Mouse (Mus musculus): Measurements from ENCODE around the gene Retreg1.

The Retreg1 gene

DNA sequence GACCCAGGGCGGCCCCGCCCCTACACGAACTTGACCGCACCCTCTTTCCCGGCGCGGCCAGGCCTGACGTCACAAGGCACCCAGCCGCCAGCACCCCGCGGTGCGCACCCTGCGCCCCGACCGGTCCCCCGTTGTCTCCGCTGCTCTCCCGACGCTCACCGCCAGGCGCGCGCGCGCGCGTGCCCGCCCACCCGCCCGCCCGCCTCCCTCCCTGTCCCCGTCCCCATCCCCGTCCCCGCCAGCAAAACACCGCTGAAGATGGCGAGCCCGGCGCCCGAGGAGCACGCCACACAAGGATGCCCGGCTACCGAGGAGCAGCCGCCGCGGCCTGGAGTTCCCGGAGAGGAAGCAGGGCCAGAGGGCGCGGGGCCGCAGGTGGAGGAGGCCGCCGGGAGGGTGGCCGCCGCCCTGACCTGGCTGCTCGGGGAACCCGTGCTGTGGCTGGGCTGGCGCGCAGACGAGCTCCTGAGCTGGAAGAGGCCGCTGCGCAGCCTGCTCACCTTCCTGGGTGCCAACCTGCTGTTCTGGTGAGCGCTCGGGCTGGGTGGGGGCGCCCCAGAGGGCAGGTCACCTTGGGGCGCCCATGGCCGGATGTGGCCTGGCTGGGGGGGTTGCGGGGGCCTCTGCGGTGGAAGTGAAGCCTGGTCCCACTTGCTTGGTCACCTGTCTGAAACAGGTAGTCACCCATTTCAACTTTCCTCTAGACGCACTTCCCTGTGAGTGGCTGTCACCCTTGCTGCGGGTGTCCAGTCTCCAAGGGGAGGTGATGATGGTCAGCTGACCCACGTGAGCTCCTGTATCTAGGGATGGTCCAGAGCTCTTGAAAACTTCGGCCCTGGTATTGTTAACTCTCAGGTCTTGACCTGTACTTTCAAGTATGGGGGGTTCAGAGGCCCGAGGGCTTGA is at the start of gene Retreg1:
TSS of gene Retreg1 (plus strand) at position 95 of the 906 bp plus-strand sequence.
- DNase-seq (ENCODE audit: extremely low read depth, low read depth, low spot score): no peak

GRCm38 (mm10) chr15:25794123-25794522 is 48.9 kb upstream of the Retreg1 start:
- DNase-seq (ENCODE audit: extremely low read depth, low read depth, low spot score): no peak

DNA sequence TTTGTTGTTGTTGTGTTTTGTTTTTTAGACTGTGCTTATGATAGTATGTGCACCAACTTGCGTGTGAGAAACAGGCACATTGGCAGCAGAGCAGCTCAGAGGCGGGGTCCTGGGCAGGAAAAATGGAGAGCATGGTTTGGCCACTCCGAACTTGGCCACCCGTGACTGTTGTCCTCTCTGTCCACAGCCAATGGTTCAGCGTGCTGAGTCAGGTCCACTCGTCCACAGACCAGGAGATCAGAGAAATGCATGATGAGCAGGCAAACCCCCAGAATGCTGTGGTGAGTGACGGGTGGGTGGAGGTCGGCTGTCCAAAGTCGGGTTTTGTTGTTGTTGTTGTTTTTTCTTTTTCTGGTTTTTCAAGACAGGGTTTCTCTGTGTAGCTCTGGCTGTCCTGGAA is 47.5 kb upstream of the Retreg1 start:
- no peak for DNase-seq (ENCODE audit: extremely low read depth, low read depth, low spot score)

DNA sequence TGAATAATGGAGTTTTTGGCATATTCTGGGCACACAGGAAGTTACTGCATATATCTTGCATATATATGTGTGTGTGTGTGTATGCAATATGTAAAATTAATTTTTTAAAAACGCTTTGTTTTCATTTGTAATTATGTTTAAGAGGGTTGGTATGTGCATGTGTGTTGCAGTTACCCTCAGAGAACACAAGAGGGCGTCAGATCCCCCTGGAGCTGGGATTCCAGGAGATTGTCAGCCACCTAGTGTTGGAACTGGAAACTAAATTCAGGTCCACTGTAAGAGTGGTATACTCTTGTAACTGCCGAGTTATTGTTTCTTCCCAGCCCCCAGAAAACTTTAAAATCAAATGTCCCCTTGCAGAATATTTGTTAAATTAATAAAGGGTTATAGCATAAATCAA is 46.6 kb upstream of the Retreg1 start:
- no peak for DNase-seq (ENCODE audit: extremely low read depth, low read depth, low spot score)

DNA sequence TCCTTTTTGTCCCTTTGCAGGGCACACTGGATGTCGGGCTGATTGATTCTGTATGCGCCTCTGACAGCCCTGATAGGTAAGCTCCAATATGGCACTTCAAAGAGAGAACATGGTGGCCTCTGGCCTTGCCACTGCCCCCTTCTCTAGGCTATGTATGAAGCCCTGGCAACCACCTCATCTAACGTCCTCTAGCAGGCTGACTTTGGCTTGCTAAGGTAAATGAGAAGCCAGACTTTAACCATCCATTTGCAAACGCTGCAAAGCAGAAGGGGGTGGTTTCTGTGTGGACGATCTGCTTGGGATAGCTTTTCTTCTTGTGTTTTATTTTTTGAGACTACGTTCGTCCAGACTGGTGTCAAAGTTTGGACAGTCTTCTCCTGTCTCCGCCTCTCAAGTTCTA is 45.8 kb upstream of the Retreg1 start:
- DNase-seq (ENCODE audit: extremely low read depth, low read depth, low spot score): no peak

DNA sequence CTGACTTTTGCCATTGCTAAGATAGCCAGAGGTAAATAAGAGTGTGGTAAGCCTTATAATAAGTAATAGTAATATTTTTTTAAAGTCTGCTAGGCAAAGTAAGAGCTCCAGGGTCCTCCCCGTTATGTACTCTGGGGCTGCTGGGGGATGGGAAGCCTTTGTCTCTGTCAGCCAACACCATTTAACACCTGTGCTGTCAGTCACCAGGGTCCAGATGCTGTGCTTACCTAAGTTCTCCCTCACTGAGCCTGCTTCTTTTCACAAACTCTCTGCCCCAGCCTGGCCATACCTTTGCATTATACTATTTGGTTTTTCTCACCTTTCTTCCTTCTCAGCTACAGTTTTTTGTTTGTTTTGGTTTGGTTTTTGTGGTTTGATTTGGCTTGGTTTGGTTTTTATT is 45.1 kb upstream of the Retreg1 start:
- DNase-seq (ENCODE audit: extremely low read depth, low read depth, low spot score): no peak

GRCm38 (mm10) chr15:25801726-25802125 is 41.3 kb upstream of the Retreg1 start:
- DNase-seq (ENCODE audit: extremely low read depth, low read depth, low spot score): no peak

GRCm38 (mm10) chr15:25802194-25802593 is 40.8 kb upstream of the Retreg1 start:
- no peak for DNase-seq (ENCODE audit: extremely low read depth, low read depth, low spot score)

DNA sequence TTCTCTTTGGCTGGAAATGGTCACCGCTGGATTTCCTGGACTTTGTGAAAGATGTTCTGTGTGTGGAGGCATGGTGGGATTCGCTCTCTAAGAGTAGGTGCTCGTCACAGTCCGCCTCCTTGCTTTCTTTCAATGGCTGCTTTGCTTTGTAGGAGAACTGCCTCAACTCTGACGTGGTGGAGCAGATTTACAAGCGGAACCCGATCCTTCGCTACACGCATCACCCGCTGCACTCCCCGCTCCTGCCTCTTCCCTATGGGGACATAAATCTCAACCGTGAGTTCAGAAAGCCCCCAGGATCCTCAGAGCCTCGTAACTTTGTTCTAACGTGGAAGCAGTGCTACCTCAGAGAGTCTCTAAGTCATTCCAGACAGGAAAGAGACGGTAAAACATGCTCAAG is 39.9 kb upstream of the Retreg1 start:
- DNase-seq (ENCODE audit: extremely low read depth, low read depth, low spot score): no peak

- no peak for DNase-seq (ENCODE audit: extremely low read depth, low read depth, low spot score)
Observed at GRCm38 (mm10) chr15:25805336-25806110, 37.5 kb upstream of the Retreg1 start.

GRCm38 (mm10) chr15:25806363-25806762 is 36.6 kb upstream of the Retreg1 start:
- no peak for DNase-seq (ENCODE audit: extremely low read depth, low read depth, low spot score)

DNA sequence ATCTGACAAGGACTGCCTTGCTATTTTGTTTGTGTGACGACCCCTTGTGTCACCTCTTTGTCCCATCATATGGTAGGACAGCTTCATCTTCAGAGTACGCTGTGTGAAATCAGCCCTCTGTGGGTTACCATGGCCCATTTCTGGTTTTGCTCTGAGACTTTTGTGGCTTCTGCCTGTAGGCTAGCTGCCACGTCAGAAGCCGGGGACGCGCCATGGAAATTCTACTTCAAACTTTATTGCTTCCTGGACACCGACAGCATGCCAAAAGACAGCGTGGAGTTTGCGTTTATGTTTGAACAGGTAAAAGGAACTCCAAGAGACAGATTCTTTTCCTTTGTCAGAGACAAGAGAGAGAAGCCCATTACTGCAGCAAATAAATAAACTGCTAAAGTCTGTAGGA is 36.1 kb upstream of the Retreg1 start:
- DNase-seq (ENCODE audit: extremely low read depth, low read depth, low spot score): no peak

DNA sequence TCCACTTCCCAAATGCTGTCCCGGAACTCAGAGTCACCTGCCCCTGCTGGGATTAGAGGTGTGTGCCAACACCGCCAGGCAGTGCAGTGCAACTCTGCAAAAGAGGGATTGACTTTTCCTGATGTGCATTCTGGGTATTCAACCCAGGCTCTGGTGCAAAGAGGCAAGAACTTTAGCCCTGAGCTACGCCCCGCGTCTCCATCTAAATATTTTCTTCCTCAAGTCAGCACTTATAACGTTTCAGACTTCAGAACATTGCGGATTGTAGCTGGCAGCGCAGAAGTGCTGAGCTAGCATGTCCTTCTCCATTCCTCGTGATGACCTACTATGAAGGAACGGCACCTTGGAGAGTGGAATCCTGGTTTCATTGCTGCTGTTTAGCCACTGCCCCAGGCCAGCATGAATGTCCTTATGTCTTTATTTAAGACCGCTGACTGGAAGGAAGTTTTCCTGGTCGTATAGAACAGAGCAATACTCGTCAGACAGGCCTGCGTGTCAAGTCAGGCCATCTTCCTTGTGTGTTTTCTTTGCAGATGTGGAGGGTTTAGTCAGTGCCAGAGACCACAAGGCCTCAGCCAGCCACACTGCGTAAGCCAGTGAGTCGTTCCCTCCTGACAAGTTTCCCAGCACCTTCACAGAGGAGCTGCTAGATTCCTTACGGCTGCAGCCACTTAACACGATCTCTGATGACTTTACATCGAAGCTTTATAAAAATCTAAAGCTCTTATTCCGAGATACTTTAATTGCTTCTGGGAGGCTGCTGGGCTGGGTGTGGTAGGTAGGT is 34.1 kb upstream of the Retreg1 start:
- DNase-seq (ENCODE audit: extremely low read depth, low read depth, low spot score): no peak

DNA sequence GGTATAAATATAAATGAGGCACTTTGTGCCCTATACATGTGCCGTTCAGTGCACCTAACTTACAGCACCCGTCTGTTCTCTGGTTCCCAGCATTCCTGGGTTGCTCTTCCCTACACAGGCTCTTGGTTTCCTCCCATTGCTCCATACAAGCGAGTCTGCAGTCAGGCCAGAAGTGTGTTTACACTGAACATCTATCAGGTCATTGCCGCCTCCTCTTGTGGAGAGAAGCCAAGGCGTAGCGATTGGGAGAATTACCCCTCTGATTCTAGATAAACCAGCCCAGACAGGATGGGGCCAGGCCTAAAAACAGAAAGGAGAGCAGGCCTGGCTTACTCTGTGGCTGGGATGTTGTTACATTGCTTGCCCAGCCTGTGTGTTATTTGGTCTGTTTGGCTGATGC is 33.3 kb upstream of the Retreg1 start:
- DNase-seq (ENCODE audit: extremely low read depth, low read depth, low spot score): no peak

DNA sequence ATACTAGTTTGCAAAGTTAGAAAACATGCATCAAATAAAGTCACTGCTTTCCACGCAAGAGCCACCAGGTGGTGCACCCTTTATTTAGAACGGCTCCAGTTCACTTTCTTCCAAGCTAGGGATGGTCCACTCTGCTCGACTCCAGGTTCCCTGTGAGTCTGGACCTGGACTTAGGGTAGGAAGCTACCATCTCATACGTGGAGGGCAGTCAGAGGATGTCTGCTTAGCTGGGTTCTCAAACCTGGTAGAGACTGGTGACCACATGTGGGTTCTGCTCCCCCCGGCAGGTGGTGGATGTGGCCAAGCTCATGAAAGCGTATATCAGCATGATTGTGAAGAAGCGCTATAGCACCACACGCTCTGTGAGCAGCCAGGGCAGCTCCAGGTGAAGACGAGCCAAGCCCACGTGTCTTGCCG is 31.1 kb upstream of the Retreg1 start:
- DNase-seq (ENCODE audit: extremely low read depth, low read depth, low spot score): no peak

DNA sequence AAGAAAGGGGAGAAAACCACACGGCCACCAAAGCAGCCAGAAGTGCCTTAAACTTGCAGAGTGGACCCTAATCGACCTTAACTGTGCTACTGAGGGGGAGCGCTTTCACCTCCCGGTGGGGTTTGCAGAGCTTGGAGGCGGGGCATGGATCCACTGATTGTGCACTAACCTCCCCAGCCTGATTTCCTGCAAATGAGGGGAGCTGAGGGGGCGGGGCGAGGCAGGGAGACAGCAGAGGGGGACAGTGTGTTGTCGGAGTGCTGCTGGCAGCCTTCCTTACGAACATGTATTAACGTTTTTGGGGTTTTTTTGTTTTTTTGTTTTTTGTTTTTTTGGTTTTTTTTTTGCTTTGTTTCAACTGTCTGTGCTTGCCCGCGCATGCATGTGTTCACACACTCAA is 30.5 kb upstream of the Retreg1 start:
- DNase-seq (ENCODE audit: extremely low read depth, low read depth, low spot score): no peak

DNA sequence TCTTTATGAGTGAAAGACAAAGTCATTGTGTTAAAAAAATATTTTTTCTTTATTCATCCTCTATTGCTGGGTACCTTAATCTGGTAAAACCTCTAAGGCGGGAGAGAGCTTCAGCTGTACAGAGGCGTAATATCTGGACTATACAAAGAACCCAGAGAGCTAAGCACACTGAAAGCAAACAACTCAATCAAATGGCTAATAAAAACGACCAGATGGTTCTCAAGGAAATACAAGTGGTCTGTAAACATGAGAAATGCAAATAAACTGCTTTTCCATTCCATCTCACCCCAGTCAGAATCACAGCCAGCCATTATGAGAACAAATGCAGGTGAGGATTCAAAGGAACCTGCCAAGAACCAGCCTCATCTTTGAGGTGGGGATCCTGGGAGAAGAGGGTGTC is 28.4 kb upstream of the Retreg1 start:
- DNase-seq (ENCODE audit: extremely low read depth, low read depth, low spot score): no peak

GRCm38 (mm10) chr15:25817191-25817590 is 25.8 kb upstream of the Retreg1 start:
- DNase-seq (ENCODE audit: extremely low read depth, low read depth, low spot score): no peak

- no peak for DNase-seq (ENCODE audit: extremely low read depth, low read depth, low spot score)
Observed at GRCm38 (mm10) chr15:25821981-25822380, 21.0 kb upstream of the Retreg1 start.

GRCm38 (mm10) chr15:25822656-25823055 is 20.3 kb upstream of the Retreg1 start:
- DNase-seq (ENCODE audit: extremely low read depth, low read depth, low spot score): no peak

DNA sequence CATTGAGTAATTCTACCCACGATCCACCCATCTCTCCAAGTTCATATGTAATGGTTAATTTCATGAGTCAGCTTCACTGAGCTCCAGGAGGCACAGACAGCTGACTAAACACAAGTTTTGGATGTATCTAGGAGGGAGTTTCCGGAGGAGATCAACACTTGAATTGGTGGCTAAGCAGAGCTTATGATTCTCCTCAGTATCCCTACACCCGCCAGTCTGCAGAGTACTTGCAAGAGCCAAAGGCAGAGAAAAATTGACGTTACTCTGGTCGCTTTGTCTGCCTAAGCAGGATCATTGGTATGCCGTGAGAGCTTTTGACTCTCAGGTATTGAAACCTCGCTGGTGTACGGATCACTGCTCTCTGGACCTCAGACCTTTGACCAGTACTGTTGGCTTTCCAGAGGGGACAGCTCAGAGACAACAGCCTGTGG is 16.4 kb upstream of the Retreg1 start:
- DNase-seq (ENCODE audit: extremely low read depth, low read depth, low spot score): no peak
